Mouse (Mus musculus) gastrocnemius, adult 8-10 months (tissue): Measurements from ENCODE around the gene Lgr5. TPM values are rescaled to one million over a fixed set of nuclear protein-coding genes. Genes with fewer than 3 reads are reported as not detected.

Experiments used
- DNase-seq, 2 experiments: peaks; one replicate each; pipeline ENCODE4 v3.0.0; 2022; ENCODE audit warnings: low spot score in 2 of 2
- total RNA-seq, 4 experiments: library from RNA; stranded (reverse); gene quantifications; 2 replicates each; pipeline ENCODE4 v1.2.4; 2022

Lgr5 gene
- total RNA-seq, 4 experiments from 2014 or later, result 0.12 TPM; not detected in 3

DNA sequence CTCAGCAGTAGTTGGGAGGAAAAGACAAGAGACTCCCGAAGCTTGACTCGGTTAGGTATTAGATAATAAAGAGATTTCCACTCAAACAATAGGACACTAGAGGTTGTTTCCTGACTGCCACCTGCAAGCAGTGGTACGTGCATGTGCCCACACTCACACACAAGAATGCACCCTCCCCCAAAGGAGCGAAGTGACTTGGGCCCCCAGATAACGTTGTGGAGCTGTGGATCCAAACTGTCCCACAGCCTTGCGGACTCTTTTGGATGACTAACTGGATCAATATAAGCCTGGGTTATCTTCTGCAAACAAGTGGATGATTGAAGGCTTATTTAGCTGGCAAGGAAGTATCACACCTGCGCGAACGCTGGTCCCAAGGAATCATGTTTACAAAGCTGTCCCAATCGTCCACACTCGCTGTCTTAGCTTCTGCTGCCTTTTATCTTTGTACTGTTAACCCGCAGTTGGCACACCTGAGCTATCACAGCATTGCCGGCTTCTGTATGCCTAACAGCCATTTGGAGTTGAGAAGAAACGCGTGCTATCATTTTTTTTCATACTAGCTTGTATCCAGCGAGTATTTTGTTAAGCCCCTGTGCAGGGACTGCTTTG is 81.8 kb downstream of the Lgr5 start:
- no peak for DNase-seq

DNA sequence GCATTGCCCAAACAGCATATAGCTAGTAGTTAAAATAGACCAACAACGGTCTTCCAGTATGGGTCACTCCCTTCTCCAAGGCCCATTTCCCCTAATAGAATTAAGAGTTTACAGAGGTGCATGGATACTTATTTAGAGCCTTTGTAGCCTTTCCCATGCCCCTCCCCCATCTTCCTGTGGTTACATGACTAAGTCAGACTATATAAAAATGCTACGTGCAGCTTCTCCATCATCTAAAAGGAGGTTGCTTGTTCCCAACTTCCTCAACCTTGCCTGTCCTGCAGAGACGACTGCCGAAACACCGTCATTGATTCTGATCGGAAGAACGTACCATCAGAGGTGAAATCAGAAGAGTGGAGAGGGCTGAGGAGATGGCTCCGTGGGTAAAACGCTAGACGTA is 82.4 kb downstream of the Lgr5 start:
- DNase-seq, result no peak

DNA sequence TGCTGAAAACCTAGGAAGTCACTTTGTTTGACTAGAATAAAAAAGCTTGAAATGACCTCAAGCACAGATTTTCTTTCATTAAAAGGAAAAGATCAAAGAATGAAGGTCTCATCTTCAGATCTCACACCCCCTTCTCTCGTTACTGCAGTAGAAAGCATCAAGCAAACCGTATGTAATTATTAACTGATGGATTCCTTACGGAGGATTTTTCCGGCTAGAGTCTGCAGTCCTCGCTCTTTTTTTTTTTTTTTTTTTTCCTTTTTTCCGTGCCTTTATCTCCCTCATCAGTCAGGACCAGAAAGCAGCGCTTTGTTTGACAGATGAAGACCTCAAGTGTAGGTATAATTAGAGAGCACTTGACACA is 93.8 kb downstream of the Lgr5 start:
- no peak for DNase-seq

DNA sequence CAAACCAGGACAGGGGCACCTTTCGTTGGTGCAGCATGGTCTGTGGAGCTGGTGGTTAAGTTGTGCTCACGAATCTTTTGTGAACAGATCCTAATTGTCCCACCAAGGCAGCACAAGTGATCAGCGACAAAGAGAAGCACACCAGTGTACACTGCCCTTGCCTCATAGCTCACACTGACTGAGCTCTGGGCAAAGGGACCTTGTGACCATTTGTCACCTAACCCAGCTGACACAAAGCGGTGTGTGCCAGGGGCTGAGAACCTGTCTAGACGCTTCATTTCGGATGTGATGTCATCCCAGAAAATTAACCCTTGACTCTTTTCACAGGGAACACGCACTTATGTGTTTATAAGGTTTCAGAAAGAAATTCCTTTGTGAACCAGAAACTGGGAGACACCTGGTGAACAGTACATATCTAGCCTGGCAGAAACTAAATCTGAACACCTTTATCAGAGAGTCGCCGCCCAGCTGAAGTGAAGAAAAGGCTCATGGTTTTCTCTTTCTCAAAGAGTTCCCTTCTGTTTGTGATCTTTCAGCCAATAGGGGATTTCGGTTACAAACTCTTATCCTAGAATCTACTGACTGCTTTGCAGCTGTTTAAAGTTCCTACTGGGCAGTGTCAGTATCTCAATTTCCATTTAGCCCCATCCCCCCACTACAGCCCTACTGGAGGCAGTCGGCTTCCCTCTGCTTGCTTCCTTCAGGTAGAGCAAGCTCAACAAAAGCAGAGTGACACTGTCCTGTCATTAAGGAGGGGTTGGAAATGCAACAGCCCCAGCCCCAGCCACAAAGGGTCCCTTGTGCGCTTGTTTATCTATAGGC is 94.4 kb downstream of the Lgr5 start:
- no peak for DNase-seq

DNA sequence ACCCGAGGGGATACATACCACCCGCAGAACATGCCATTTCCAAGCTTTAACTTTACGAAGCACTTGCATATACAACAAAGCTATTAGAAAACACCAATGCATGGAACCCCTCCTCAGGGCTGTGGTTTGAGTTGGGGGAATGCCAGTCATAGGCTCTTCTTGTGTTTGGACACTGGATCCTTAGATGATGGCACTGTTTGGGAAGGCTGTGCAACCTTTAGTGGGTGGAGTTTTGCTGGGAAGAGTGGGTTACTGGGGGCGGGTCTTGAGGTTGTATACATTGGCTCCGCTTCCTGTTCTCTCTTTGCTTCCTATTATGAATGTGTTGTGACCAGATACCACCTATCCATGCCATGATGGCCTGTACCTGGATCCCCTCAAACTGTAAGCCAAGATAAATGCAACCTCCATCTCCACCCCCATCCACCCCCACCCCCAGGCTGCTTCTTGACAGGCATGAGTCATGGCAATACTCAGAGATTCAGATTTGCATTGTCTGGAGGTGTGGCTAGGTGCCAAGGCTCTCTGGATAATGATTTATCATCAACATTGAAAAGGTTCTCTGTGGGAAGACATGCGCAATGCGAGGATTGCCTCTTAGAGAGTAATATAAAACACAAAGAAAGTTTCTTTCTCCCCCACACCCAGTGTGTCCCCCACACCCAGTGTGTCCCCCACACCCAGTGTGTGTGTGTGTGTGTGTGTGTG is 95.6 kb downstream of the Lgr5 start:
- DNase-seq, result no peak

DNA sequence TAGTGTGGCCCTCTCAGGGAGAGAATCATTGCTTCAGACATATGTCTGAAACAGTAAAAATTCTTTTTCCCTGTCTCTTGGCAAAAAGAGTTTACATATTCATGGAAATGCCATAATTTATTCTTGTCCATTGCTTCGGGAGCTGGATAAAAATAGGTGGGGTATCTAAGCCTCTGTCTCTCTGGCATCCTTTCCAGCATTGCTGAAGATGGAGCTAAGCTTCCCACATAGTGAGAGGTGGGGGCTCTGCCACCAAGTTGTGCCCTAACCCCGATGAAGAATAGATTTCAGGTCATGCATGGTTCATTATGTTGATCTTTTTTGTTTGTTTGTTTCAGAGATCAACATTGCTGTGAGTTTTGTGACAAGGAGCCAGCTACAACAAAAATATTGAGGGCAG is 102.0 kb downstream of the Lgr5 start:
- no peak for DNase-seq

DNA sequence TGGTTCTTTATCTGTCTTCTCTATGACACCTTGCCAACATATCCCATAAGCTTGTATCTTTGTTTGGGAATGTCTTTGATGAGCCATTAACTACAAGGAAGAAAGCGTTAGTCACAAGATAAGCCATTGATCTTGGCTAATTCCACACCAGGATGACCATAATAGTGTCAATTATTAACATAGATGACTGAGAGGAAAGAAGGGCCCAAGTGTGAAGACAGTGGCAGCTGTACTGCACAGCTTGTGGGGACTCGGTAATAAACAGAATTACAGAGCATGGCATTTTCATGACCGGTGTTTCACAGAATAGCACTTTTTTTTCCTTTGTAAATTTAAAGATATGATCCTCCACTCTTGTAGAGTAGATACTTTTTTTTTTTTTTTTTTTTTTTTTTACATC is 102.9 kb downstream of the Lgr5 start:
- DNase-seq, result no peak

DNA sequence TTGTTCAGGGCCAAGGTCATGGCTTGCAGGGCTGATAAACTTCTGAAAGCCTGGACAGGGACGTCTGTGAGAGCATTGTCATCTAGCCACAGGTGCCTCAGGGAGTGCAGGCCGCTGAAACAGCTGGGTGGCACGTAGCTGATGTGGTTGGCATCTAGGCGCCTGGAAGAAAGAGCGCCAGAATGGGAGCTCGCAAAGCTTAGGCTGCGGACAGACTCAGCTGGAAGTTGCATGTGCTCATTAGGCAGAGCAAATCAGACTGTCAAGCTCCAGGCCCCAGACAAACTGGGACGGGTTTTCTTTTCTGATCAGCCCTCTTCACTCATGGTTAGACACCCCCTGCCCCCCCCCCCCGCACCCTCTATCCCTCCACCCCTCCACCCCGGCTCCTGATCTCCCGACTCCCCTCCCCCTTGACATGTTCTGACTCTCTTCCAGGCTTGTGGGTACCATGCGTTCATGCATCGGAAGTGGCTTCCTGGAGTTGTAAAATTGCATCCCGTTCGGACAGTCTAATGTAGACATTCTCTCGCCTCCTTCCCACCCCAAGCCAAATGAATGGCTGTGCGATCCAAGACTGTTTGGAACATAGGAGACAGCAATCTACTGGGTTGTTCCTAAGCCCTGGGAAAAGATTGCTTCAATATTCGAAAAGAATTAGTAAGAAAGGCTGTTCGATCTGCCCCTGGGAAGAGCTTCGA is 109.0 kb downstream of the Lgr5 start:
- no peak for DNase-seq

DNA sequence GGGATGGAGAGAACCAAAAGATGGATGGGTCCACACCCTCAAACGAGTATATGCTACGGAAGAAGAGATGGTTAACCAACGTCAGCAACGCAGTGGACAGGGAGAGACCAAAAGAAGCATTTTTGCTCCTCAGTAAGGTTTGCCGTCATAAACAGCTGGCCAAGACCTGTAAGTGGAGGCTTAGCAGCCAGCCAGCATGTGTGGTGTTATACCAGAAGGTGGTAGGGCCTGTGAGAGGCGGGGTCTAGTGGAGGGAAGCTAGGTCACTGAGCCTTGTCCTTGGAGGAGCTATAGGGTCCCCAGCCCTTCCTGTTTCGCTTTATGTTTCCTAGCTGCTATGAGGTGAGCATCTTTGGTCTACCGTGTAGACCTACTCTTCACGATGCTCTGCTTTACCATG is 111.1 kb downstream of the Lgr5 start:
- no peak for DNase-seq

DNA sequence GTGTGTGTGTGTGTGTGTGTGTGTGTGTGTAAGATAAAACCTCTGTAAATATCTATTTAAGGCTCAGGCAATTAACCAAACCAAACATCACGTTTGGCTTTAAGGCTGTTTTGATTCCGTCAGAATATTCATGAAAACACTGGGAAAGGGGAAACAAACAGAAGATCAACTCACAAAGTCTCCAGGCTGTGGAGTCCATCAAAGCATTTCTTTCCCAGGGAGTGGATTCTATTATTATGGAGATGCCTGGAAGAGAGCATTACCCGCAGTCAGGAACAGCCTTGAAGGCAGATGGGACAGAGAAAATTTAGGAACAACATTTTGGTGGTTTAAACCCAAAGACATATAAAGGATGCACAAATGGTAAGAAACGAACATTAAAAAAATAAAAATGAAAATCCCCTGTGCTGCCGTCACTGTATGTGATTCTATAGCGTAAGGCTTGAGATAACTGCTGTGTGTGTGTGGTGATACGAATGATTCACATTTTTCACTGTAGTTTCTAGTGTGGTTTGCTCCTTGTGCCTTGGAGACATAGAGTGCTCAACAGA is 112.5 kb downstream of the Lgr5 start:
- DNase-seq, result no peak

DNA sequence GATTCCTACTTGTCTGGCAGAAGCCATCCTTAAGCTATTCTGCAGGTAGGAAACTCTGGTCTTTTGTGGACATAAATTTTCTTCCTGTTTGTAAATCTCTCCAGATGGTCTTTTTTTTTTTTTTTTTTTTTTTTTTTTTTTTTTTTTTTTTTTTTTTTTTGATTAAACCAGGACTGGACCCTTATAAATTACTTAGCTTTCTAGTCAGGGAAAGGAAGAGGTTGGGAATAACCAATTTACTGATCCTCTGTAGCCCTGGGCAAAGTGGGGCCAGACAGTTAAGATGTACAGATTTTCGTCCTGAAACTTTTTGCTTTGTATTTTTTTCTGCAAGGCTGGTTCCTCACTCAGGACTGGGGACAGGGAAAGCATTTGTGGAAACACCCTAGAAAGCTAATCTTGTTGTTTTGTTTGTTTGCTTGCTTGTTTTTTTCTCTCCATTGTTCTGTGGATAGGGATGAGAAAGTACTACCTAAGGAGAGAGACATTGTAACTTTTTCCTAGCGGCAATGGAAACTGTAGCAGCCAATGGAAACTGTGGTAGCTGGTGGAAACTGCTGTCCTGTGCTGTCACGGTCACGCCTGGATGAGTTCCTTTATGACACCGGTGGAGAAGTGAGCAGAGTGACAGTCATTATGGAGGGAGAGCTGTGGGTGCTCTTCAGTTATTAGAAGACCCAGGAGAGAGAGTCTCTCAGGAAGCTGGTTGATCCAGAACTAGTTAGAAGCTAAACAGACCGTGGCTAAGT is 114.2 kb downstream of the Lgr5 start:
- no peak for DNase-seq

DNA sequence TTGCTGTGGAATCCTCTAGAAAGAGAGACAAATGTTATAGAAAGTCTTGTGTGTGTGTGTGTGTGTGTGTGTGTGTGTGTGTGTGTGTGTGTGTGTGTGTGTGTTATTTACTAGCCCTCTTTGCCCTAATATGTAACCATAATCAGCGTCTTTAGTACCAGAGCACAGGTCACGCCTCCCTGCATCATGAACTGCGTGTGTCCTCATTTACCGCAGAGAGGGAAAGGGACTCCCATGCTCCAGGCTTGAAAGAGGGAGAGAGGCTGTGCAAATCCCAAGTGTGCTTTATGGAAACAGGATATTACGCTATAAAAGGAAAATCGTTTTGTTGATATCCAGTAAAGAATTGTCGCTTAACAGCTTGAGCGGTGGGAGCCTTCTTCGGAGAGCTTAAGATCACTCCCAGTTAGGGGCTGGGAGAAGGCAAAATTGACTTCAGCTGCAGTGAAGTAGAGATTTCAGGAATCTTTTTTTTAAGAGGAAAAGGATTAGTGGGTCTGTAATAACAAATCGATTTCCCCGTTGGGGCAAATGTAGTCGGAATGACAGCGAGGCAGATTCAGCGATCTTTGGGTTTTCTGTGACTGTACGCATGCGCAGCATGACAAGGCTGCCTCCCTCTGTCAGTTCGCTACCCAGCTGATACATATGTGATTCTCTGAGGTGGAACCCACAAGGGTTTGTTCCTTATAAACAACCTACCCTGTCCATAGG is 116.8 kb downstream of the Lgr5 start:
- no peak for DNase-seq

DNA sequence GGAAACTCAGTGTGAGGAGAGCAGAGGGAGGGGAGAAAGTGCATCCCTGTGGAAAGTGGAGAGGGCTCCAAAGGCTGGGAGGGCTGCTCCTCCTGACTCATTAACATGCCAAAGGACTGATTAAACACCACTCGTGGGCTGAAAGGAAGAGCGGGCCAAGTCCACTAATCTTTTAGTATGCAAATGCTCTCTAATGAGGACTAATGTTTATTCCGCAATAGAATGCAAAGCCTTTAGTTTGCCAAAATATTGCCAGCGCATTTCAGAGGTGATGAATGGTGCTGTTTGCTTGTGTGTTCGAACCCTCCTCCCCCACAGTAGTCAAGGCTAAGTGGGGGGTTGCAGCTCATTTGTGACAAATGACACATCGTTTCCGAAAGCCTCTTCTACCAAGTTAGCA is 118.5 kb downstream of the Lgr5 start:
- DNase-seq, result no peak

DNA sequence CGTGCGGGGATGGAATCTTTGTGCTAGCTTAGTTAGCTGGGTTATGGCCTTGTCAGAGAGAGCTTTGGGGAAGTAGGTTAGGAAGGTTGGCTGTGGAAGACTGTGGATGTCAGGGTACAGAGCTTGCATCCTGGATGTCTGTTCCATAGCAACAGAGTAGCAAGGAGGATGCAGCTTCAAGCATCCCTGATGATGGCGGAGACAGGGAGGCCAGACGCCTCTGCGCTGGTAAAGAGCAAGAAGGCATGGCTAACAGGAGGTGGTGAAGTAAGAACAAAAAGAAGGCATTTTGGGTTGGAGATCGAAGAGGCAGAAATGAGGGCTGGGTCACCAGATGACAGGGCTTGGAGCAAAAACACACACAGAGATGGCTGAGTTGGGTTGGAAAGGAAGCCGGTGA is 118.9 kb downstream of the Lgr5 start:
- no peak for DNase-seq

DNA sequence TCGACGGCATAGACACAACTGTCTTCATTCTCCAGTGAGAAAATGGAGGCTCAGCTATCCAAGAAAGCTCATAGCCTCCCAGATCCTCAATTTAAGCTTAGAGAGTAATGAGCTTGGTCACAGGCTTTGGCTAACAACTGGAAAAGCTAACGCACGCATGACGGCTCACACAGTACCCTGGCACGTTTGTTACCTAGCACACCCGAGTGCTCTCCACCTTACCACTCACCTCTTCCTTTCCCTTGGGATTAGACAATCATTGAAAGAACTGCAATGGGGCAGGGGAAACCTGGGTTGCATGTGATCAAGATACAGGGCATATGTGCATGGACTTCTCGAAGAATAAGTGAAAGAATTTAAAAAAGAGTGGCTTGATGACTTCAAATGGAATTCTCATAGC is 119.6 kb downstream of the Lgr5 start:
- DNase-seq, result no peak

DNA sequence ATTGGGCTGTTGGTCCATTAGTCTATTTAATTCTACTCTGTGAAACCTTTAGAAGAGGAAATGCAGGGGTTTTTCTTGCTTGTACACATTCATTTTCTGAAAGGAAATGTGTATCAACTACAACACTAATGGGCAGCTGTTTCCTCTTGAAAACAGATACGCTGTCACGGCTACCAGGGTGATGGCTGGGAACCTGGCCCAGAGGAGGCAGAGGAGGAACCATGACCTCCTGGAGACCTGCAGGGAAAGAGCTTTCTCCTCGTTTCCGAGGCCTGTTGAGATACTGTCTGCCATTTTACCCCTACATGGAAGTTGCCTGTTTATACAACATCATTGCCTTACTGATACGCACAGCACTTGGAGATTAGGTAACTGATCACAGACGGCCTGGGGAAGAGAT is 121.8 kb downstream of the Lgr5 start:
- no peak for DNase-seq

DNA sequence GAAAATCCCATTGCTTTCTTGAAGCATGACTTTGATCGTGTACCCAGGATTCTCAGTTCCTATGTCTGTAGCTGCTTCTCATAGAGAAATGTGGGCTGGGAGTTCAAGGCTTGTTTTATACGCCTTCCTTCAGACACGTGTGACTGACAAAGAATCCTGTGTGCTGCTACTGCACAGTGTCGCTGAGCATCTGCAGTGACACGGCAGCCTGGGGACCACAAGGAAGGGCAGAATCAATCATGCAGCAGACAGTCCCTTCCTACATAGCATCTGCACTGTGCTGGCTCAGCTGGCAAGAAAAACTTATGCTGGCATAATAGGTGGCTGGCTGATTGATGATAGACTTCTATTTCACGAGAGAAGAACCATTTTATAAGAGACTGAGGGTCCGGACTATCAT is 122.5 kb downstream of the Lgr5 start:
- no peak for DNase-seq

DNA sequence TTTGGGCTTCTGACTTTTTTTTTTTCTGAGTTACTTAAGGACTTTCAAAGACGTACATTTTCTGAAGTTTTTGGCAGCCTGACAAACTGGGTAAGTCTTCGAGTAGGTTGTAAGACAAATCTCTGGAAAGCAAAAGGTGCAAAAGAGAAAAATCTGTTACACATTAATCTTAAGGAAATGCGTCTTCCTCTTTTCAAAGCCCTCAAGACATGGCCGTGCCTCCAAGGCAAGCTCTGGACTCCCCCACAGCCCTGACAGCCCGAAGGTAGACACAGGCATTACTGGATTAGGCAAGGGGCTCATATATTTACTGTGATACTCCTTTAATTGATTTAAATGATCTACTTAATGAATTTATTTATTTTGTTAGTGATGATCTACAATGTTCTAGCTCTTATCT is 124.9 kb downstream of the Lgr5 start:
- DNase-seq, result no peak

DNA sequence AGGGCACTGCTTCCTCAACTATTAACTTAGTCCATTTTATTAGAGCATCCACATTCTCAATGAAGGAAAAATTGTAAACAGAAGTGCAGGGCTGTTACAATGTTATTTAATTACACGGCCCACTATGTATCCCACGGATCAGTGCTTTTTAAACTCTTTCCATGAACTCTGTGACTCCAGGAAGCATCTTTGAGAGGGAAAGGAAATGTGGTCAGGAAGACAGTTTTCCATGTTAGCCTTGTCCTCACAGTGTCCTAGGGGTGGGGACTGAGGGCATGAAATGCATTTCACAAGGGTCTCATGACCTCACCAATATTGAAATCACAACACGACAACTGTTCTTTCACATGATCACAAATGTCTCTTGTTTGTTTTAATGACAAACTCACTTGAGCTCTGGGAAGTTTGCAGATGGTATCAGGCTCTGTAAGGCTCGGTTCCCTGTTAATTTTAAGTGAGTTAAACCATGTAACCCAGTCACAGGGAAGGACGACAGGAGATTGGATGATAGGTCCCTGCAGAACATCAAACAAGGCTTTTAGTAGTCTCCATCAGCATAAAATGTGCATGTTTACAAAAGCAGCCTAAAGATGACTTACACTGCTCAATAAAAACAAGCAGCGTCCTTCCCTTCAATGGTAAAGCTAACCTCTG is 130.1 kb downstream of the Lgr5 start:
- DNase-seq, result no peak

DNA sequence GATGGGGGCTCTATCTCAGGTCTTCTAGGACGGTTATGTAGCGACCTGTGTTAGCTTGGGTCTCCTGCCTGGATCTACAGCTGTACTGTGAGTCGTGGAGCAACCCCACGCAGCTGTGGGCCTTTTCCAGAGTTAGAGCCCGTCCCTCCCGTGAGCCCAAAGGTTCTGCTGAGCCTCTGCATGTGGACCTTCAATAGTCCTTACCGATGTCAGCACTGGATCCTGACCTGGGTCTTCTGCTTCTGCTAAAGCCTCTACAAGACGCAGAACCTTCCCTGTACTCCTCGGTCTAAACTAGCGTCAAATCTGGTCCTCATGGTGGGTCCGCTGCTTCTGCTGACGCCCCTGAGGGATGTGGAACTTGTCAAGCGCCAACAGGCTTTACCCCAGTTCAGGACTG is 139.0 kb downstream of the Lgr5 start:
- DNase-seq, result no peak
